Mouse (Mus musculus): Measurements from ENCODE around the gene Gm20924. TPM values are rescaled to one million over a fixed set of nuclear protein-coding genes. Genes with fewer than 3 reads are reported as not detected.
"Not testable (repeated sequence)": the region's sequence is repeated elsewhere in the genome, so short reads cannot be mapped to it uniquely, and the experiment has no call there.

Gm20924 gene
- total RNA-seq (2014; rRNA removed): not detected in 2 replicates
- not detected in 2 replicates for polyA plus RNA-seq (2015; fragmentation: Nextera tagmentation; extraction: Ambion mirVana)

- H3K4me2 ChIP-seq (ENCODE audit: low read depth); H3K36me3 ChIP-seq (ENCODE audit: insufficient read depth); H3K4me3 ChIP-seq (ENCODE audit: low read depth, low read length); H3K9ac ChIP-seq; H3K4me1 ChIP-seq (ENCODE audit: insufficient read depth); DNase-seq; H3K9me3 ChIP-seq (ENCODE audit: low read length); H3K27ac ChIP-seq (ENCODE audit: low read depth, low read length); H3K27me3 ChIP-seq (ENCODE audit: insufficient read depth, low read length); ATAC-seq: not testable (repeated sequence)
- no CpG with 5 or more reads among the region's 4 CpGs for WGBS
Measured at GRCm38 (mm10) chrY:65207427-65207826, at the start of gene Gm20924. Gene Gm20924, minus strand, starts transcription at chrY:65207527.

Other genes with a start within 250 kb of the Gm20924 start
- not detected in 2 replicates for gene Gm20736, start 170.2 kb upstream of the Gm20924 start, total RNA-seq (2014; rRNA removed)
- gene Gm20736, start 170.2 kb upstream of the Gm20924 start, polyA plus RNA-seq (2015; fragmentation: Nextera tagmentation; extraction: Ambion mirVana): not detected in 2 replicates

All from forebrain, postnatal 0 days (tissue).